Mouse (Mus musculus) testis, postnatal 10 days (tissue): Measurements from ENCODE around the gene Vps36.

ENCODE experiments used
- DNase-seq: peaks from one replicate; pipeline ENCODE4 v3.0.0; 2021; ENCODE audit warnings: low spot score

Gene Vps36

GRCm38 (mm10) chr8:22209012-22209411 lies 16.4 kb downstream of the Vps36 start:
- DNase-seq, result no peak

- DNase-seq, result no peak
These were observed 22.2 kb downstream of the Vps36 start for GRCm38 (mm10) chr8:22214826-22215225.

- DNase-seq, result no peak
These were observed 33.8 kb downstream of the Vps36 start for GRCm38 (mm10) chr8:22226361-22226760.

GRCm38 (mm10) chr8:22227061-22227877 lies 34.7 kb downstream of the Vps36 start, which contains the start of gene Thsd1:
Thsd1 (plus strand) TSS chr8:22227313.
- DNase-seq, result peak; percentile 67

GRCm38 (mm10) chr8:22228621-22229020 lies 36.0 kb downstream of the Vps36 start:
- no peak for DNase-seq

- DNase-seq, result no peak
These were observed 50.4 kb downstream of the Vps36 start for GRCm38 (mm10) chr8:22242986-22243385.

GRCm38 (mm10) chr8:22245663-22246062 lies 53.1 kb downstream of the Vps36 start:
- DNase-seq, result no peak

- DNase-seq, result no peak
These were observed 55.3 kb downstream of the Vps36 start for GRCm38 (mm10) chr8:22247956-22248355.

- DNase-seq, result no peak
These were observed 56.5 kb downstream of the Vps36 start for GRCm38 (mm10) chr8:22249080-22249479.

- DNase-seq, result no peak
These were observed 66.4 kb downstream of the Vps36 start for GRCm38 (mm10) chr8:22258946-22259450.

- DNase-seq, result peak; percentile 51
These were observed 66.9 kb downstream of the Vps36 start for GRCm38 (mm10) chr8:22259531-22259930.

- DNase-seq, result no peak
These were observed 67.6 kb downstream of the Vps36 start for GRCm38 (mm10) chr8:22260091-22260722.

- DNase-seq, result no peak
These were observed 69.7 kb downstream of the Vps36 start for GRCm38 (mm10) chr8:22262267-22262666.

GRCm38 (mm10) chr8:22264292-22264691 lies 71.7 kb downstream of the Vps36 start:
- no peak for DNase-seq

GRCm38 (mm10) chr8:22264787-22265186 lies 72.2 kb downstream of the Vps36 start:
- DNase-seq, result no peak

GRCm38 (mm10) chr8:22265194-22265593 lies 72.6 kb downstream of the Vps36 start:
- DNase-seq, result no peak

- no peak for DNase-seq
These were observed 74.2 kb downstream of the Vps36 start for GRCm38 (mm10) chr8:22266809-22267208.
